Mouse (Mus musculus) kidney, adult 18-20 months (tissue): ENCODE results near the gene Ppp1r3e.

Experiments used
- DNase-seq: peaks from one replicate; pipeline ENCODE4 v3.0.0; 2021

The Ppp1r3e gene

GRCm38 (mm10) chr14:54877048-54877715 is at the start of gene Ppp1r3e:
Ppp1r3e (minus strand) TSS chr14:54877550.
- DNase-seq, result peak; percentile 87

DNA sequence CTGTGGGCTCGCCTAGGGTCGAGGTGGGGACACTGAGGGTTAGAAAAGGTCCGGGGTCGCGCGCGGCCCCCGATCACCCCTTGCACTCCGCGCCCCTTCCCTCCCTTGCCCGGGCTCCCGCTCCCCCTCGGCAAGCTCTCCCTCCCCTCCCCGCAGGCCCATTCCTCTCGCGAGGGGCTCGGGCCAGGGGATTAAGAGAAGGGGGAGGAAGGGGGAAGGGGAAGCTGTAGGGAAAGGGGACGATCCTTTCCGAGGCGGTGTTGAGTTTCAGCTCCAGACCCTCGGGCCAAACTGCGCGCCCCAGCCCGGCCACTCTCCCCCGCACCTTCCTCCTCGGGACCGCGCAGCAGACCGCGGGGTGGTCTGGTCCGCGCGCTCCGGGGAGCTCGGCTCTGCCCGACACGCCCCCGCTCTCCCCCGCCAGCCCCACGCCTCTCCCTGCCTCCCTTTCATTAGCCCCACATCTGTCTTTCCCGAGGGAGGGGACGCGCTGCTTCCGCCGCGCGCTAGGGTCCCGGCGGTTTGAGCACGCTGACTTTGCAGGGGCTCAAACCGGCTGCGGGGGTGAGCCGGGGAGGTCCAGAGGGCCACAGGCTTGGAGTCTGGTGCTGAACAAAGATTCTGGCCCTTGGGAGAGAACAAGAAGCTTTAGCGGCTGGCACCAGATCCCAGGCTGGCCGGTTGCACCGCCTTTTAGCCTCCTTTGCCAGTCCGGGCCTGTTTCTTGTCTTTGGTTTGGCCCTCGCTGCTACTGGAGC is 49.2 kb upstream of the Ppp1r3e start:
- DNase-seq, result peak; percentile 24

- peak; percentile 58 for DNase-seq
Measured at GRCm38 (mm10) chr14:54925349-54926342, 48.3 kb upstream of the Ppp1r3e start, which contains the start of gene Efs. Efs (minus strand) TSS chr14:54926126.

- DNase-seq, result no peak
Measured at GRCm38 (mm10) chr14:54924641-54925348, 47.4 kb upstream of the Ppp1r3e start.

- no peak for DNase-seq
Measured at GRCm38 (mm10) chr14:54920076-54920685, 42.8 kb upstream of the Ppp1r3e start.

- no peak for DNase-seq
Measured at GRCm38 (mm10) chr14:54913343-54913742, 36.0 kb upstream of the Ppp1r3e start.

DNA sequence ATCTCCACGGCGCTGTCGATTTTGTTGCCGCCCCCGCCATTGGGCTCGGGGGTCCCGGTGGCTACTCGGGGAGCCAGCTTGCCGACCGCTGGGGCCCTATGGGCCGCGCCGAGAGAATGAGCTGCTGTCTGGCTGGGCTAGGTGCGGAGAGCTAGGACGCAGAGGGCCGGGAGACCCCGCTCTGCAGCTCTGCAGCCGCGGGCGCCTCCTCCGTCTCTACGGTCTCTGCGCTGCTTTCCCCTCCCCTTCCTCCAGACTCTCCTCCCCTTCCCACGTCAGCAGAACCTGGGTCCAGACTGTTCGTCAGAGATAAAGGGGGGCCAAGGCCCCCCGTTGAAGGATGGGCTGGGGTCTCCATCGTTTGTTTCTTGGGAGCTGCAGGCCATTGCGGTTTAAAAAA is 35.5 kb upstream of the Ppp1r3e start, which contains the start of gene Slc22a17:
Gene Slc22a17 (minus strand): TSS at position 247 of the 400 bp plus-strand sequence.
- peak; percentile 66 for DNase-seq

- DNase-seq, result no peak
Measured at GRCm38 (mm10) chr14:54912109-54912850, 34.9 kb upstream of the Ppp1r3e start.

GRCm38 (mm10) chr14:54908682-54909081 is 31.3 kb upstream of the Ppp1r3e start:
- no peak for DNase-seq

- DNase-seq, result no peak
Measured at GRCm38 (mm10) chr14:54903641-54904040, 26.3 kb upstream of the Ppp1r3e start.

GRCm38 (mm10) chr14:54900383-54900782 is 23.0 kb upstream of the Ppp1r3e start:
- DNase-seq, result peak; percentile 71

DNA sequence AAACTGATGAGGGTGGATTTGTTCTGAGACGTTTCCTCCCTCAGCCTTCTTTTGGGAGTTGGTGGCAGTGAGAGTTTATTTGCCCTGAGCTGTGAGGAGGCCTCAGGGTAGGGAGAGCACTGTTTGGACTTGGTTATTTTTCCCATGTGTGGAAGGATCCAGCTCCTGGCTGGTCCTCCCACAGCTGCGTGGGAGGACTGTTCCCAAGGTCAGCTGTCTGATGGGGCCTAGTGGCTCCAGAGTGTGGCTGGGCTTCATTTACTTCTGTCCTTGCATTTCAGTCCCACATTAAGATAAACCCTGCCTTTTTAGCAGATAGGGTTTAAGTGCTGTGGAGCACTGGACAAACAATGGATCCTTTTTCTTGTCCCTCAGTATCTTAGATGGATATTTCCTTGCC is 20.1 kb upstream of the Ppp1r3e start:
- no peak for DNase-seq

DNA sequence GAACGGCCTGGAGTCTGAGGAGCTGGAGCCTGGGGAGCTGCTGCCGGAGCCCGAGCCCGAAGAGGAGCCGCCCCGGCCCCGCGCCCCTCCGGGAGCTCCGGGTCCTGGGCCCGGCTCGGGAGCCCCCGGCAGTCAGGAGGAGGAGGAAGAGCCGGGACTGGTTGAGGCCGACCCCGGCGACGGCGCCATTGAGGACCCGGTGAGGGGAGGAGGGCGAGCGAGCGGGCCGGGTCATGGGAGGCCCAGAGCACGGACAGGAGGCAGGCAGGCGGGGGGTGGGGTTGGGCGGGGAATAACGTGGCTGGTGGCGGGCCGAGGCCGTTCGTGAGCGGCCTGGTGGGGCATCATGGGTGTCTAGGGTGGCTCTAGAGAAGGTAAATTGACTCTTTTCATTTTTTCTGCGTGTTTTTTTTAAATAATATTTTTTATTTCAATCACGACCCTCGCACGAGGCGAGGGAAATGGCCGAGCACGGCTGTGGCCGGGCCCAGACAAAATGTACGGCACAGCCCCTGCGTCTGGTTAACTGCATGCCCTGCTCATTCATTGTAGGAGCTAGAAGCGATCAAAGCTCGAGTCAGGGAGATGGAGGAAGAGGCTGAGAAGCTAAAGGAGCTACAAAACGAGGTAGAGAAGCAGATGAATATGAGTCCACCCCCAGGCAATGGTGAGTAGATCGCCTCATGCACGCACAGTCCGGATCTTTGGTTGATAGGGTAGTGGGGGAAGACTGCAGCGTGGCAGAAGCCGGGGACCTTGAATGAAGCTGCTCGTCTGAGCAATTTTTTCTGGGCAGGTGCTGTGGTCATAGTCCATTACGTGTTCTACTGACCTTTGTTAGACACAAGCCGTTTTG is 17.2 kb upstream of the Ppp1r3e start:
- peak; percentile 78 for DNase-seq

- peak; percentile 99 for DNase-seq
Measured at GRCm38 (mm10) chr14:54893651-54894181, 16.4 kb upstream of the Ppp1r3e start.

GRCm38 (mm10) chr14:54892200-54892599 is 14.8 kb upstream of the Ppp1r3e start, which contains the start of gene Pabpn1:
Pabpn1 (plus strand) TSS chr14:54892500.
- no peak for DNase-seq

DNA sequence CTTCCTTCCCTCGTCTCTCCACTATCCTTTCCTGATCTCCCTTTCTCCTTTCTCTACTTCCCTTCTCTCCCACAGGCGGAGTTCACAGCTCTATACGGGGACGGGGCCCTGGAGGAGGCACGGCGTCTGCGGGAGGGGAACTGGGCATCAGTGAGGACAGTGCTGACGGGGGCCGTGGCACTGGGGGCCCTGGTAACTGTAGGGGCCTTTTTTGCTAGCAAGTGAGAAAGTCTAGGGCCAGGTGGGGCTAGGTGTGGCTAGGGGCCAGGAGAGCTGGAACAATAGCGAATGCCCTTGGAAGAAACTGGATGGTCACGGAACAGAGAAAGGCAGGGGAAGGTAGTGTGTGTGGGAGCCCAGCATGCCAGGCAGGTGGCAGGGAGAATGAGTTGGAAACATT is 8.0 kb upstream of the Ppp1r3e start:
- DNase-seq, result no peak

- DNase-seq, result no peak
Measured at GRCm38 (mm10) chr14:54884022-54884712, 6.8 kb upstream of the Ppp1r3e start.

DNA sequence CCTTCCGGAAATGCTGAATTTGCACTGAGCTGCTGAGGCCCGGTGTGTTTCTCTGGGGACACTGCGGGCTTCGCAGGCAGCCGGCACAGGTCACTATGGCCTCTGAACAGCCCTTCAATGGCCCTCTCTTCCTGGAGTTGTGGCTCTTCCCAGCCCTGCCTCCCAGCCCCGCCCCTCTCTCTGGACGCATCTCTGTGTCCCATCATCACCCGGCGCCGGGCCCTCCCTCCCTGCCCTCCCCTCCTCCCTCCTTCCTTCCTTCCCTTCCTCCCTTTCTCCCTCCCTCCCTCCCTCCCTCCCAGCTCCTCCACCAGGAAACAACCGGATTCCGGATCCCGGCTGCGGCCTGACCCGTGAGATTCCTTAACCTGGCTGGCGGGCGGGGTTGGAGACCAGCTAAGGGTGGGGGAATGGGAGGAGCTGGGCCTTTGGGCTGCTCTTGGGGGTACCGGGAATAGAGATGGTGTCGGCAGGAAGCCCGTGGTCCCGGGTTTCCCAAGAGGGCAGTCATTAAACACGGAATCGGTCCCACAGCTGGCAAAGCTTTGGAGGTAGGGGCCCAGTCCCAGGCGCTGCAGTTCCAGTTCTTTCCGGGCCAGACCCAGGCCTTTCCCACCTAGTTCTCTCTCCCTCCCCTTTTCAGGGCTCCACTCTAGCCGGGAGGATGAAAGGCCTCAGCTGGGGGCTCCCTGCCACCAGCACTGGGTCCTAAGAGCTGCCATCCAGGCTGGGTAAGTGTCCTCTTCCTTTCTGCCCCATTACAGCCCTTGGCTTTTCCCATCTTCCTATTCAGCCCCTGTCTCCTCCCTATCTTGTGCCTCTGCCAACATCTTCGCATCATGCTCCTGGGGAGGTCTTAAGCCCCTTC is 6.0 kb upstream of the Ppp1r3e start, which contains the start of the genes Bcl2l2 and Gm20521:
Gene Bcl2l2 (plus strand): TSS at position 224 of the 868 bp plus-strand sequence.
Gene Gm20521 (plus strand): TSS at position 288 of the 868 bp plus-strand sequence.
- DNase-seq, result peak; percentile 85
